Mouse (Mus musculus) neural tube, embryonic 15.5 days (tissue): Measurements from ENCODE around the gene Nat9. TPM values are rescaled to one million over a fixed set of nuclear protein-coding genes. Genes with fewer than 3 reads are reported as not detected.

ENCODE experiments used
- ATAC-seq: fragments of 200-750 bp; cut with Nextera tagmentation; 2 replicates; pipeline ENCODE4 v1.8.0; 2017; ENCODE audit warnings: mild to moderate bottlenecking, moderate TSS enrichment, moderate library complexity; ENCODE audit not compliant: low FRiP score
- H3K27ac ChIP-seq: fragments of 300-500 bp; sonication (generic); replicated peaks from 2 replicates; pipeline ENCODE4 v1.5.1; 2015; ENCODE audit warnings: mild to moderate bottlenecking, inconsistent platforms
- H3K27me3 ChIP-seq: fragments of 300-500 bp; sonication (generic); replicated peaks from 2 replicates; pipeline ENCODE4 v1.6.1; 2015; ENCODE audit warnings: inconsistent platforms
- H3K36me3 ChIP-seq: fragments of 300-500 bp; sonication (generic); 2 replicates; pipeline ENCODE4 v1.6.1; 2015; ENCODE audit warnings: inconsistent platforms
- H3K4me1 ChIP-seq: fragments of 300-500 bp; sonication (generic); 2 replicates; pipeline ENCODE4 v1.6.1; 2015; ENCODE audit warnings: inconsistent platforms
- H3K4me2 ChIP-seq: fragments of 300-500 bp; sonication (generic); 2 replicates; pipeline ENCODE4 v1.6.1; 2015; ENCODE audit warnings: inconsistent platforms, mild to moderate bottlenecking, moderate library complexity
- H3K4me3 ChIP-seq: fragments of 300-500 bp; sonication (generic); replicated peaks from 2 replicates; pipeline ENCODE4 v1.5.1; 2015; ENCODE audit warnings: mild to moderate bottlenecking, inconsistent platforms
- H3K9ac ChIP-seq: fragments of 300-500 bp; sonication (generic); replicated peaks from 2 replicates; pipeline ENCODE4 v1.6.1; 2015; ENCODE audit warnings: mild to moderate bottlenecking, inconsistent platforms
- H3K9me3 ChIP-seq: fragments of 300-500 bp; sonication (generic); replicated peaks from 2 replicates; pipeline ENCODE4 v1.6.1; 2016; ENCODE audit warnings: inconsistent platforms
- WGBS: fragments of 180-500 bp; shearing (Covaris S2); methylation state at CpG from one replicate; pipeline ENCODE4 v1.1.7; 2015; ENCODE audit warnings: mixed read lengths; 5-methylcytosine and 5-hydroxymethylcytosine counted together
- polyA plus RNA-seq: library from polyadenylated mRNA; unstranded; fragments of >200 nt; fragmentation: Nextera tagmentation; extraction: Ambion mirVana; gene quantifications from 2 replicates; pipeline ENCODE4 v1.2.1, GENCODE M21; 2015

Gene Nat9
- polyA plus RNA-seq, 1 experiment from 2014 or later = 22.0 TPM

GRCm38 (mm10) chr11:115212116-115212515, 24.5 kb upstream of the Nat9 start:
- Histone ChIP-seq H3K4me2 (no peak overlapping the region), H3K36me3 (peaks cover 8% of the 10 kb centered on the region), H3K4me3 (no peak overlapping the region), H3K27me3 (peaks cover 7% of the 10 kb centered on the region; the same call in 1 of the 2 replicates), H3K9me3 (no peaks in the 10 kb centered on the region), H3K27ac (no peak overlapping the region), H3K4me1 (peaks cover 7% of the 10 kb centered on the region), H3K9ac (no peak overlapping the region)
- ATAC-seq = no peak
- WGBS = 62% methylated on average over 13 of the region's 13 CpGs

GRCm38 (mm10) chr11:115209958-115210357, 22.3 kb upstream of the Nat9 start:
- no peaks in the 10 kb centered on the region for H3K9me3 ChIP-seq
- H3K4me2 ChIP-seq = no peak overlapping the region
- peaks cover 25% of the 10 kb centered on the region for H3K36me3 ChIP-seq
- no peak for ATAC-seq
- H3K4me1 ChIP-seq = peaks cover 12% of the 10 kb centered on the region
- H3K4me3 ChIP-seq = no peak overlapping the region
- no peak overlapping the region for H3K9ac ChIP-seq
- no peak overlapping the region for H3K27ac ChIP-seq
- peaks cover 10% of the 10 kb centered on the region; the same call in 1 of the 2 replicates for H3K27me3 ChIP-seq
- WGBS = 81% methylated on average over 7 of the region's 7 CpGs

GRCm38 (mm10) chr11:115208776-115209732, 21.4 kb upstream of the Nat9 start:
- no peak for ATAC-seq
- H3K9me3 ChIP-seq = no peaks in the 10 kb centered on the region
- H3K9ac ChIP-seq = no peak overlapping the region
- no peak overlapping the region for H3K4me2 ChIP-seq
- H3K27me3 ChIP-seq = peaks cover 11% of the 10 kb centered on the region; the same call in 1 of the 2 replicates
- H3K27ac ChIP-seq = no peak overlapping the region
- H3K4me1 ChIP-seq = peaks cover 12% of the 10 kb centered on the region
- WGBS = 82% methylated on average over 25 of the region's 25 CpGs
- H3K4me3 ChIP-seq = no peak overlapping the region
- peaks cover 28% of the 10 kb centered on the region for H3K36me3 ChIP-seq

GRCm38 (mm10) chr11:115208126-115208525, 20.5 kb upstream of the Nat9 start:
- H3K4me2 ChIP-seq = no peak overlapping the region
- H3K4me3 ChIP-seq = no peak overlapping the region
- peaks cover 32% of the 10 kb centered on the region for H3K36me3 ChIP-seq
- no peak overlapping the region for H3K9ac ChIP-seq
- peaks cover 12% of the 10 kb centered on the region for H3K4me1 ChIP-seq
- 0 out of 2 replicates have a peak, but pooled peaks cover 10% of the 10 kb centered on the region for H3K27me3 ChIP-seq
- no peak overlapping the region for H3K27ac ChIP-seq
- H3K9me3 ChIP-seq = no peaks in the 10 kb centered on the region
- WGBS = 63% methylated on average over 12 of the region's 12 CpGs
- ATAC-seq = no peak

- H3K36me3 ChIP-seq = peaks cover 47% of the 10 kb centered on the region
- no peak overlapping the region for H3K9ac ChIP-seq
- H3K9me3 ChIP-seq = no peaks in the 10 kb centered on the region
- H3K27me3 ChIP-seq = 0 out of 2 replicates have a peak, but pooled peaks cover 10% of the 10 kb centered on the region
- H3K4me3 ChIP-seq = no peak overlapping the region
- no peak; the same call in 1 of the 2 replicates for ATAC-seq
- WGBS = 95% methylated on average over 9 of the region's 9 CpGs
- H3K4me2 ChIP-seq = no peak overlapping the region
- peaks cover 11% of the 10 kb centered on the region for H3K4me1 ChIP-seq
- no peak overlapping the region for H3K27ac ChIP-seq
Observed at GRCm38 (mm10) chr11:115202756-115203155, 15.1 kb upstream of the Nat9 start.

GRCm38 (mm10) chr11:115202316-115202715, 14.7 kb upstream of the Nat9 start:
- Histone ChIP-seq H3K9me3 (no peaks in the 10 kb centered on the region), H3K27me3 (0 out of 2 replicates have a peak, but pooled peaks cover 10% of the 10 kb centered on the region), H3K4me1 (peaks cover 11% of the 10 kb centered on the region), H3K36me3 (peaks cover 48% of the 10 kb centered on the region), H3K27ac (no peak overlapping the region), H3K9ac (no peak overlapping the region), H3K4me2 (no peak overlapping the region), H3K4me3 (no peak overlapping the region)
- WGBS = 13% methylated on average over 12 of the region's 12 CpGs
- peak; percentile 75 for ATAC-seq

GRCm38 (mm10) chr11:115200520-115200919, 12.9 kb upstream of the Nat9 start:
- ATAC-seq = no peak
- 0 out of 2 replicates have a peak, but pooled peaks cover 3% of the 10 kb centered on the region for H3K4me1 ChIP-seq
- H3K36me3 ChIP-seq = peaks cover 39% of the 10 kb centered on the region

GRCm38 (mm10) chr11:115198932-115199384, 11.3 kb upstream of the Nat9 start:
- H3K36me3 ChIP-seq = peaks cover 31% of the 10 kb centered on the region
- no peak overlapping the region for H3K27ac ChIP-seq
- no peak overlapping the region for H3K4me2 ChIP-seq
- H3K4me1 ChIP-seq = 0 out of 2 replicates have a peak, but pooled peaks cover 3% of the 10 kb centered on the region
- WGBS = 34% methylated on average over 12 of the region's 12 CpGs
- H3K9ac ChIP-seq = no peak overlapping the region
- no peak for ATAC-seq
- no peaks in the 10 kb centered on the region for H3K9me3 ChIP-seq
- H3K27me3 ChIP-seq = 0 out of 2 replicates have a peak, but pooled peaks cover 5% of the 10 kb centered on the region
- H3K4me3 ChIP-seq = no peak overlapping the region

More at GRCm38 (mm10) chr11:115200520-115200919, 12.9 kb upstream of the Nat9 start:
- H3K27me3 ChIP-seq = 0 out of 2 replicates have a peak, but pooled peaks cover 10% of the 10 kb centered on the region
- no peak overlapping the region for H3K4me3 ChIP-seq
- 92% methylated on average over 4 of the region's 4 CpGs for WGBS
- H3K27ac ChIP-seq = no peak overlapping the region
- H3K9me3 ChIP-seq = no peaks in the 10 kb centered on the region
- H3K4me2 ChIP-seq = no peak overlapping the region
- no peak overlapping the region for H3K9ac ChIP-seq

GRCm38 (mm10) chr11:115197558-115197957, 9.9 kb upstream of the Nat9 start:
- no peak overlapping the region for H3K4me3 ChIP-seq
- WGBS = 87% methylated on average over 8 of the region's 8 CpGs
- no peak overlapping the region for H3K4me2 ChIP-seq
- peaks cover 23% of the 10 kb centered on the region for H3K36me3 ChIP-seq
- ATAC-seq = no peak
- no peak overlapping the region for H3K9ac ChIP-seq
- H3K9me3 ChIP-seq = no peaks in the 10 kb centered on the region
- no peak overlapping the region for H3K27ac ChIP-seq
- no peaks in the 10 kb centered on the region for H3K27me3 ChIP-seq
- H3K4me1 ChIP-seq = 0 out of 2 replicates have a peak, but pooled peaks cover 2% of the 10 kb centered on the region

GRCm38 (mm10) chr11:115195933-115196332, 8.3 kb upstream of the Nat9 start:
- Histone ChIP-seq H3K9ac (no peak overlapping the region), H3K4me2 (no peak overlapping the region), H3K9me3 (no peaks in the 10 kb centered on the region), H3K27me3 (no peaks in the 10 kb centered on the region), H3K36me3 (peaks cover 21% of the 10 kb centered on the region), H3K27ac (no peak overlapping the region), H3K4me1 (0 out of 2 replicates have a peak, but pooled peaks cover 3% of the 10 kb centered on the region), H3K4me3 (no peak overlapping the region)
- no peak for ATAC-seq
- WGBS = 84% methylated on average over 5 of the region's 5 CpGs

- Histone ChIP-seq H3K9ac (no peak overlapping the region), H3K27ac (no peak overlapping the region), H3K4me1 (0 out of 2 replicates have a peak, but pooled peaks cover 3% of the 10 kb centered on the region), H3K9me3 (no peaks in the 10 kb centered on the region), H3K4me3 (no peak overlapping the region), H3K4me2 (no peak overlapping the region), H3K27me3 (no peaks in the 10 kb centered on the region), H3K36me3 (peaks cover 19% of the 10 kb centered on the region)
- no peak for ATAC-seq
- WGBS = 91% methylated on average over 6 of the region's 6 CpGs
Observed at GRCm38 (mm10) chr11:115194693-115195092, 7.0 kb upstream of the Nat9 start.
